ENCODE assay signal across 20 mouse cellular contexts in the genomic region with DNA sequence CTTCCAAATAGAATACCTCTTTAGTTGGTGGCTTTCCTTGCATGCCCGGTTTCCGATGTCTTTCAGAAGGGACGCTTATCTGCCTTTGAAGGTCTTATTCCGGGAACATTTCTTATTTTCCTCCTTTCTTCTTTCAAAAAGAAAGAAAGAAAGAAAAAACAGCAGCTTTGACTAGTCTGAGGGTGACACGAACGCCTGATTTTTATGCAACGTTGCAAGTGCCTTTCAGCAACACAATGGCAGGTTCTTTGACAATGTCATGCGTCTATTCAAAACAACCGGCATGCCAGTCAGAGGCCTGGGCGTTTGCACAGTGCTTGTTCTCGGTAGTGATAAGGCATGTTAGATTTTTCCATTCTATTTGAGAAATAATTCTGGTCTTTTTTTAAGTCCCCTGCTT. TPM values are rescaled to one million over a fixed set of nuclear protein-coding genes. Genes with fewer than 3 reads are reported as not detected.
"Had no signal": no experiment of that assay in that cellular context is flagged by ENCODE, and none has a peak within 500 bp of the region (broad histone marks: within the 10 kb centered on the region; RNA-seq: fewer than 3 reads in every experiment).

No protein-coding gene starts in this region.

- H3K27me3 ChIP-seq: liver, embryonic 12.5 days; megakaryocyte, embryonic 14.5 days; neural tube, embryonic 12.5 days had no signal

- H3K27ac ChIP-seq: limb, embryonic 15.5 days; liver, embryonic 12.5 days; macrophage; neural tube, embryonic 12.5 days; stomach, postnatal 0 days had no signal

- H3K4me1 ChIP-seq: limb, embryonic 15.5 days; liver, embryonic 12.5 days; megakaryocyte, embryonic 14.5 days; neural tube, embryonic 12.5 days had no signal

- H3K4me2 ChIP-seq: limb, embryonic 15.5 days; liver, embryonic 12.5 days; lung, embryonic 14.5 days; neural tube, embryonic 12.5 days had no signal

- H3K9me3 ChIP-seq: limb, embryonic 15.5 days; liver, embryonic 12.5 days; neural tube, embryonic 12.5 days had no signal

- H3K36me3 ChIP-seq: limb, embryonic 15.5 days; liver, embryonic 12.5 days; neural tube, embryonic 12.5 days had no signal

- H3K4me3 ChIP-seq: limb, embryonic 15.5 days; liver, embryonic 12.5 days; megakaryocyte, embryonic 14.5 days; neural tube, embryonic 12.5 days had no signal

- DNase-seq: kidney, adult 11 months; kidney, postnatal 25 days; layer of hippocampus, adult 9-11 months; layer of hippocampus, postnatal 36 days; lung, embryonic 14.5 days; lung, postnatal 10 days; thymus, postnatal 4 days had no signal

- ATAC-seq: liver, embryonic 12.5 days had no signal

- H3K9ac ChIP-seq: limb, embryonic 15.5 days; liver, embryonic 12.5 days; lung, embryonic 14.5 days; neural tube, embryonic 12.5 days had no signal

RNA-seq across cellular contexts. Expression of a gene that starts 19.7 kb away (rescaled TPM):
- total RNA-seq: layer of hippocampus, postnatal 36 days; left cerebral cortex, adult 8-10 months; left cerebral cortex, postnatal 25 days; monocyte, adult 5-6 weeks; neutrophil, adult 5-6 weeks had no signal
- polyA plus RNA-seq: kidney, embryonic 14.5 days; limb, embryonic 11.5 days; limb, embryonic 15.5 days; liver, embryonic 12.5 days; liver, embryonic 16.5 days; lung, embryonic 14.5 days; macrophage; neural tube, embryonic 12.5 days; stomach, postnatal 0 days had no signal
